Mouse (Mus musculus) frontal cortex, postnatal 25 days (tissue): ENCODE data around the gene Zfp384.

ENCODE experiments used
- DNase-seq, 2 experiments: peaks; one replicate each; pipeline ENCODE4 v3.0.0; 2022; ENCODE audit warnings: low spot score in 2 of 2

Gene Zfp384

GRCm38 (mm10) chr6:125081797-125082560 is 73.0 kb downstream of the Zfp384 start:
- peak; percentile 64 to 74 for DNase-seq

GRCm38 (mm10) chr6:125082801-125083386 is 73.9 kb downstream of the Zfp384 start:
- DNase-seq = no peak

GRCm38 (mm10) chr6:125084424-125084823 is 75.5 kb downstream of the Zfp384 start:
- no peak for DNase-seq
